Mouse (Mus musculus) hindbrain, embryonic 16.5 days (tissue): ENCODE measurements around the gene Mrgprb1. TPM values are rescaled to one million over a fixed set of nuclear protein-coding genes. Genes with fewer than 3 reads are reported as not detected.
"Not testable (repeated sequence)": the region's sequence is repeated elsewhere in the genome, so short reads cannot be mapped to it uniquely, and the experiment has no call there.

ENCODE experiments used
- ATAC-seq: fragments of 200-750 bp; cut with Nextera tagmentation; 2 replicates; pipeline ENCODE4 v1.8.0; 2017; ENCODE audit warnings: moderate TSS enrichment, moderate library complexity
- H3K27ac ChIP-seq: fragments of 300-500 bp; sonication (generic); 2 replicates; pipeline ENCODE4 v1.5.1; 2014; ENCODE audit warnings: low read depth, mild to moderate bottlenecking, control low read depth, low read length, moderate library complexity
- H3K27me3 ChIP-seq: fragments of 300-500 bp; sonication (generic); replicated peaks from 2 replicates; pipeline ENCODE4 v1.6.1; 2014; ENCODE audit warnings: low read length; ENCODE audit not compliant: control insufficient read depth, insufficient read depth
- H3K36me3 ChIP-seq: fragments of 300-500 bp; sonication (generic); 2 replicates; pipeline ENCODE4 v1.6.1; 2014; ENCODE audit warnings: mild to moderate bottlenecking, low read length, moderate library complexity, mixed read lengths; ENCODE audit not compliant: control insufficient read depth, insufficient read depth
- H3K4me1 ChIP-seq: fragments of 300-500 bp; sonication (generic); 2 replicates; pipeline ENCODE4 v1.6.1; 2014; ENCODE audit warnings: low read depth, low read length; ENCODE audit not compliant: control insufficient read depth, insufficient read depth
- H3K4me2 ChIP-seq: fragments of 300-500 bp; sonication (generic); 2 replicates; pipeline ENCODE4 v1.6.1; 2014; ENCODE audit warnings: mild to moderate bottlenecking, low read length, control low read depth, moderate library complexity
- H3K4me3 ChIP-seq: fragments of 300-500 bp; sonication (generic); 2 replicates; pipeline ENCODE4 v1.5.1; 2014; ENCODE audit warnings: mild to moderate bottlenecking, low read length, control low read depth, moderate library complexity
- H3K9ac ChIP-seq: fragments of 300-500 bp; sonication (generic); 2 replicates; pipeline ENCODE4 v1.6.1; 2014; ENCODE audit warnings: low read depth, mild to moderate bottlenecking, control low read depth, low read length, moderate library complexity
- H3K9me3 ChIP-seq: fragments of 300-500 bp; sonication (generic); 2 replicates; pipeline ENCODE4 v1.6.1; 2014; ENCODE audit warnings: mild to moderate bottlenecking, low read length, moderate library complexity; ENCODE audit not compliant: control insufficient read depth
- WGBS: fragments of 180-500 bp; shearing (Covaris S2); extraction: QIAGEN DNeasy Blood & Tissue Kit; methylation state at CpG from one replicate; pipeline ENCODE4 v1.1.7; 2014; 5-methylcytosine and 5-hydroxymethylcytosine counted together
- polyA plus RNA-seq: library from polyadenylated mRNA; unstranded; fragments of >200 nt; fragmentation: Nextera tagmentation; extraction: Ambion mirVana; gene quantifications from 2 replicates; pipeline ENCODE4 v1.2.1, GENCODE M21; 2015

Mrgprb1 gene
- not detected in 2 replicates for polyA plus RNA-seq

DNA sequence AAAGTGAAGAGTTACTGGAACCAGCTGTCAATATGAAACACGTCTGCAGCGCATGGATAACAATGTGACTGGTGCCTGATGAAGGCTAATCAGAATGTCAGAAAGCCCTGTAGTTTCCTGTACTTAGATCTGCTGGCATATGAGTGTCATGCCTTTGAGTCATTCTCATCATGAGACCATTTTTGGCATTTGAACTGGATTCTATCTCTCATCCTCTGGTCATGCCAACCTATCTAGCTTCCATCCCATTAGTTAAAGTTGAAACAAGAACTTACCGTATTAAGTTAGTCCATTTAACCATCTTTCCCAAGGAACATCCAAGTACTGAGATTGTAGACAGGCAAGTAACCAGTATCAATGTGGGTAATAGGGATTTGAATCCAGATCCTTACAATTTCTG, at the start of gene Mrgprb1:
Gene Mrgprb1, minus strand, starts transcription at position 101 of the 400 bp plus-strand sequence.
- H3K27ac ChIP-seq, result no peak within 1 kb of the TSS
- no peaks in the 10 kb centered on the region for H3K36me3 ChIP-seq
- H3K9me3 ChIP-seq, result 0 out of 2 replicates have a peak, but pooled peaks cover 2% of the 10 kb centered on the region
- no peak within 1 kb of the TSS for H3K4me2 ChIP-seq
- ATAC-seq, result no peak
- no peak within 1 kb of the TSS for H3K4me3 ChIP-seq
- no peaks in the 10 kb centered on the region for H3K27me3 ChIP-seq
- H3K9ac ChIP-seq, result no peak within 1 kb of the TSS
- no peaks in the 10 kb centered on the region for H3K4me1 ChIP-seq
- WGBS, result 85% methylated on average over 3 of the region's 3 CpGs

DNA sequence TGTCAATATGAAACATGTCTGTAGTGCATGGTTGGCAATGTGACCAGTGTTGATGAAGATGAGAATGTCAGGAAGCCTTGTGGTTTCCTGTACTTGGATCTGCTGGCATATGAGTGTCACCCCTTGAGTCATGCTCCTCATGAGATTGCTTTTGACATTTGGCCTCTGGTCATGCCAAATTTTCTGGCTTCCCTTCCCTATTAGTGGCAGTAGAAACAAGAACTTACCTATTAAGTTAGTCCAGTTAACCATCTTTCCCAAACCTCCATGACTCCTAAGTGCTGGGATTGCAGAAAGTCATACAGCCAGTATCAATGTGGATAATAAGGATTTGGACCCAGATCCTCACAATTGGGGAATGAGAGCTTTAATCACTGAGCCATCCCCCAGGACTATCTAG, 43.1 kb upstream of the Mrgprb1 start, which contains the start of gene Mrgprx2:
Gene Mrgprx2, minus strand, starts transcription at position 101 of the 400 bp plus-strand sequence.
- Histone ChIP-seq H3K4me1 (no peaks in the 10 kb centered on the region), H3K4me3 (no peak within 1 kb of the TSS), H3K9me3 (peaks cover 19% of the 10 kb centered on the region), H3K36me3 (no peaks in the 10 kb centered on the region), H3K9ac (no peak within 1 kb of the TSS), H3K27ac (no peak within 1 kb of the TSS), H3K4me2 (no peak within 1 kb of the TSS), H3K27me3 (no peaks in the 10 kb centered on the region)
- no peak for ATAC-seq

DNA sequence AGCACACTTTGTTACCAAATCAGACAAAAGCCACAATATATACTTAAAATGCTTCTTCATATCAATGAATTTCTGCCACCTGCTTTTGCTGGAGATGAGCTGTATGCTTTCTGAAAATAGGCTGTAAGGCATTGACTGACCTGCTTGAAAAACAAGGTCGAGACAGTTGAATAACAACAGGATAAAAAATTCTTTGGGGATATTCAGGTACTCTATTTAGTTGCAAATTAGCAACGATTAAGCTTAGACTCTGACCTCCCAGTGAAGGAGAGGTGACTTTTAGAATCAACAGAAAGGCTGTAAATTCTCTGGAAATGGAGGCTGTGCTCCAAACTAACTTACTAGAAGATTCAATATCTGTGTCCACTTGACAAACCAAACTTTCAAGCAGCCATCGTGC, 19.6 kb downstream of the Mrgprb1 start:
- Histone ChIP-seq H3K9ac (no peak overlapping the region), H3K27me3 (no peaks in the 10 kb centered on the region), H3K9me3 (peaks cover 19% of the 10 kb centered on the region), H3K27ac (no peak overlapping the region), H3K4me3 (no peak overlapping the region), H3K4me2 (no peak overlapping the region), H3K4me1 (no peaks in the 10 kb centered on the region), H3K36me3 (no peaks in the 10 kb centered on the region)
- ATAC-seq, result no peak
- 53% methylated on average over 3 of the region's 3 CpGs for WGBS

DNA sequence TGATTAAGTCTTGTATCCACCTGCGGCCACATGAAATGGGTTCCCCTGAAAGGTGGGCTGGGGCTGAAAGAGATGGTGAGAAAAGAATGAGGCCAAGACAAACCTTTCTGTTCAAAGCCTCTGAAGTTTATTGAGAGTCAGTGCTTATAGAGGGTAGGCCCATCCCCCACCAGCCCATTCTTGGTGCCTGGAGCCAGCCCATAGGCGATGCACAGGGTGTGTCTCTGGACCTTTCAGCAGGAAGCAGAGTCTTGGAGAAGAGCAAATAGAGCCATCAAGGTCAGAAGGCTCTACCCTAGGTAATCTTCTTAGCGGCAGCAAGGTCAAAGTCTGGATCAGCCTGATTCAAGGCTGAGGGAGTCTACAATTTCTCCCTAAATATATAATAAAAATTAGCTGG, 20.2 kb downstream of the Mrgprb1 start:
- H3K27me3 ChIP-seq, ATAC-seq, H3K4me2 ChIP-seq, H3K4me1 ChIP-seq, H3K27ac ChIP-seq, H3K9ac ChIP-seq, H3K4me3 ChIP-seq, H3K36me3 ChIP-seq: not testable (repeated sequence)
- 88% methylated on average over 3 of the region's 3 CpGs for WGBS
- peaks cover 17% of the 10 kb centered on the region for H3K9me3 ChIP-seq

Other genes starting within 250 kb of the Mrgprb1 start
- gene Mrgprb8, start 67.8 kb downstream of the Mrgprb1 start, polyA plus RNA-seq, result not detected in 2 replicates
- gene Mrgprx2, start 43.0 kb upstream of the Mrgprb1 start, polyA plus RNA-seq, result not detected in 2 replicates
- not detected in 2 replicates for gene Mrgprb2, start 101.7 kb upstream of the Mrgprb1 start, polyA plus RNA-seq
- not detected in 2 replicates for gene Mrgprb3, start 187.5 kb upstream of the Mrgprb1 start, polyA plus RNA-seq